Mouse (Mus musculus): Measurements from ENCODE around the gene Notch4. TPM values are rescaled to one million over a fixed set of nuclear protein-coding genes. Genes with fewer than 3 reads are reported as not detected.

Notch4 gene
- total RNA-seq, 2 experiments from 2014 or later = 0.66 to 0.75 TPM

- ATAC-seq (replicated peaks; ENCODE audit: low FRiP score, low TSS enrichment, poor library complexity, severe bottlenecking) = no peak
Measured at GRCm38 (mm10) chr17:34591029-34591993, 27.2 kb downstream of the Notch4 start, which contains the start of gene Pbx2. Gene Pbx2, plus strand, starts transcription at chr17:34591266.

- peak; percentile 38 for ATAC-seq (replicated peaks; ENCODE audit: low FRiP score, low TSS enrichment, poor library complexity, severe bottlenecking)
Measured at GRCm38 (mm10) chr17:34591994-34592375, 27.9 kb downstream of the Notch4 start.

GRCm38 (mm10) chr17:34592581-34593549 lies 28.8 kb downstream of the Notch4 start:
- ATAC-seq (replicated peaks; ENCODE audit: low FRiP score, low TSS enrichment, poor library complexity, severe bottlenecking) = no peak

GRCm38 (mm10) chr17:34593752-34594525 lies 29.9 kb downstream of the Notch4 start:
- no peak for ATAC-seq (replicated peaks; ENCODE audit: low FRiP score, low TSS enrichment, poor library complexity, severe bottlenecking)

GRCm38 (mm10) chr17:34596098-34596497 lies 32.0 kb downstream of the Notch4 start:
- ATAC-seq (replicated peaks; ENCODE audit: low FRiP score, low TSS enrichment, poor library complexity, severe bottlenecking) = no peak

GRCm38 (mm10) chr17:34597566-34598095 lies 33.6 kb downstream of the Notch4 start, which contains the start of gene Ager:
Gene Ager, plus strand, starts transcription at chr17:34597862.
- ATAC-seq (replicated peaks; ENCODE audit: low FRiP score, low TSS enrichment, poor library complexity, severe bottlenecking) = no peak

- ATAC-seq (replicated peaks; ENCODE audit: low FRiP score, low TSS enrichment, poor library complexity, severe bottlenecking) = no peak
Measured at GRCm38 (mm10) chr17:34599891-34600290, 35.8 kb downstream of the Notch4 start.

- no peak for ATAC-seq (replicated peaks; ENCODE audit: low FRiP score, low TSS enrichment, poor library complexity, severe bottlenecking)
Measured at GRCm38 (mm10) chr17:34601796-34602195, 37.7 kb downstream of the Notch4 start.

GRCm38 (mm10) chr17:34603375-34604060 lies 39.5 kb downstream of the Notch4 start, which contains the start of gene Rnf5:
Gene Rnf5, minus strand, starts transcription at chr17:34603690.
- peak; percentile 84 for ATAC-seq (replicated peaks; ENCODE audit: low FRiP score, low TSS enrichment, poor library complexity, severe bottlenecking)

- ATAC-seq (replicated peaks; ENCODE audit: low FRiP score, low TSS enrichment, poor library complexity, severe bottlenecking) = peak; percentile 73
Measured at GRCm38 (mm10) chr17:34604061-34604508, 40.0 kb downstream of the Notch4 start, which contains the start of gene Agpat1. Gene Agpat1, plus strand, starts transcription at chr17:34604262.

GRCm38 (mm10) chr17:34604511-34605237 lies 40.6 kb downstream of the Notch4 start:
- ATAC-seq (replicated peaks; ENCODE audit: low FRiP score, low TSS enrichment, poor library complexity, severe bottlenecking) = no peak

GRCm38 (mm10) chr17:34605609-34606008 lies 41.5 kb downstream of the Notch4 start:
- ATAC-seq (replicated peaks; ENCODE audit: low FRiP score, low TSS enrichment, poor library complexity, severe bottlenecking) = peak; percentile 49

GRCm38 (mm10) chr17:34606186-34607039 lies 42.3 kb downstream of the Notch4 start:
- no peak for ATAC-seq (replicated peaks; ENCODE audit: low FRiP score, low TSS enrichment, poor library complexity, severe bottlenecking)

GRCm38 (mm10) chr17:34607997-34608396 lies 43.9 kb downstream of the Notch4 start:
- no peak for ATAC-seq (replicated peaks; ENCODE audit: low FRiP score, low TSS enrichment, poor library complexity, severe bottlenecking)

- ATAC-seq (replicated peaks; ENCODE audit: low FRiP score, low TSS enrichment, poor library complexity, severe bottlenecking) = no peak
Measured at GRCm38 (mm10) chr17:34611050-34611449, 47.0 kb downstream of the Notch4 start.

GRCm38 (mm10) chr17:34613054-34613645 lies 49.1 kb downstream of the Notch4 start:
- peak; percentile 81 for ATAC-seq (replicated peaks; ENCODE audit: low FRiP score, low TSS enrichment, poor library complexity, severe bottlenecking)
